Mouse (Mus musculus): Measurements from ENCODE around the gene Gtpbp6. TPM values are rescaled to one million over a fixed set of nuclear protein-coding genes. Genes with fewer than 3 reads are reported as not detected.
"Not testable (repeated sequence)": the region's sequence is repeated elsewhere in the genome, so short reads cannot be mapped to it uniquely, and the experiment has no call there.

Gene Gtpbp6
- polyA plus RNA-seq, 2 experiments from 2014 or later = 11.6 to 11.7 TPM

GRCm38 (mm10) chr5:110099656-110100580 lies 8.1 kb downstream of the Gtpbp6 start, which contains the start of gene Plcxd1:
Plcxd1 (plus strand) TSS chr5:110099969.
- ATAC-seq = no peak

DNA sequence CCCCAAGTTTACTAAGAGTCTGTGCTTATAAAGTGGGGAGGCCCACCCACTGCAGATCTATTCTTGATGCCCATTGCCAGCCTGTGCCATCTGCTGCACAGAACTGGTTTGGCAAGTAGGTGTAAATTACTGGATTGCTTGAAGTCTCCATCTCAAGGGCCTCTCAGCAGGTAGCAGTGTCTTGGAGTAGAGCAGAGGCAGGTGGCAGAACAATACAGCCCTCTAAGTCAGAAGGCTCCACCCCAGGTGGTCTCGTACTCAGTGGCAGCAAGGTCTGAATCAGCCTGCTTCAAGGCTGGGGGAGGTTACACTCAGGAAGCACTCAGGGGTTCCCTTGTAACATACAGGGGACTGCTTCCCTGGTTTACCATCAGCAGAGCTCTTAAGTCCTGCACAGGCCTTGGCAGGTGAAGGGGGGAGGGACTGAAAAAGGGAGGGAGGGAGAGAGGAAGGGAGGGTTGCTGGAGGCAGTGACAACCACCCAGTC lies 9.0 kb downstream of the Gtpbp6 start:
- ATAC-seq = no peak

GRCm38 (mm10) chr5:110094847-110095213 lies 13.2 kb downstream of the Gtpbp6 start:
- peak; percentile 4 for ATAC-seq

DNA sequence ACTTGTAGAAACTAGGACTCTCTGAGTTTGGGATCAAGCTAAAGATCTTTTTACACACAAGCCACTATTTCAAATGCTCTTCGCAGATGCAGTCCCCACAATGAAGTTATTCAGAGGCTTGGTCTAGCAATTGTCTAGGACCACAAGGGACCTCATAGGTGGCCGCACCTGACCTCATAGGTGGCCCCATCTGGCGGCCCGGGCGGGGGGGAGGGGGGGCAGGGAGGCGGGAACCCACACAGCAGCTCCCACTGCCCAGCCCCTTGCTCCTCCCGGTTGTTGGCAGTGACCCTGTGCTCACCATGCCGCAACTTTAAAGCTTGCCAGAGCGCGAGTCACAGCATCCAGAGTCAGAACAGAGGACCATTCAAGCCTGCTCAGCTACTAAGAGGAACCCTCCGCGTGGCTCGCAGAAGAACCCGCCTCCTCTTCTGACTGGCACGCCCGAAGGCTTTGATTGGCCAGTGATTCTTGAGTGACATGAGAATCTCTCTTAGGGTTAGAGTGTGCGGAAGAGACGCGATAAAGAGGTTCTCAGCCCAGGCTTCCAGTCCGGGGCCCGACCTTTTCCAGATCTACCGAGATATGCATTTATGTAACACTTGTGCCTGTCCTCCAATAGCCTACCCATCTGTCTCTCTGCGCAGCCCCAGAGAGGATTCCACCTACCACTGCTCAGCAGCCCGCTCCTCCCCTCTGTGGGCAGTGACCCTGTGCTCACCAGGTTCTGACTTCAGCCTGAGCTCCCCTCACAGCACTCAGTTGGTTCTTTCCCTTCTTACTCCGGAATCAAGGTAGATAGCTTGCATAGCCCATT lies 13.8 kb downstream of the Gtpbp6 start, which contains the start of gene Gm35315:
Gm35315 (minus strand) TSS at position 391 of the 817 bp plus-strand sequence.
- ATAC-seq = peak; percentile 98

DNA sequence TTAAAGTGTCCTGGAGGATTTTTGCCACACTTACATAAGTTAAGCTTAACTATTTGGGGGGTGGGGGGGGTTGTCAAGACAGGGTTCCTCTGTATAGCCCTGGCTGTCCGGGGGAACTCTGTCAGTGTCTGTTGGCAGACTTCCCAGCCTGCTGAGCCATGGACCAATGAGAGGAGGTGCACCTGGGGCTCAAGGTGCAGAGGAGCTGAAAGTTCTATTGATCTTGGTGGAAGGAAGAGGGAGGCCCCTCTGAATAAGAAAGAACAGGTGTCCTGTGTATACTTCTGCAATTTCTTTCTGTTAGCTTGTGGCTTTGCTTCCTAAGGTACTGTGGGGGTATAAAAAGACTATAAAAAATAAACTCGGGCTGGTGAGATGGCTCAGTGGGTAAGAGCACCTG lies 16.5 kb downstream of the Gtpbp6 start:
- ATAC-seq = no peak

DNA sequence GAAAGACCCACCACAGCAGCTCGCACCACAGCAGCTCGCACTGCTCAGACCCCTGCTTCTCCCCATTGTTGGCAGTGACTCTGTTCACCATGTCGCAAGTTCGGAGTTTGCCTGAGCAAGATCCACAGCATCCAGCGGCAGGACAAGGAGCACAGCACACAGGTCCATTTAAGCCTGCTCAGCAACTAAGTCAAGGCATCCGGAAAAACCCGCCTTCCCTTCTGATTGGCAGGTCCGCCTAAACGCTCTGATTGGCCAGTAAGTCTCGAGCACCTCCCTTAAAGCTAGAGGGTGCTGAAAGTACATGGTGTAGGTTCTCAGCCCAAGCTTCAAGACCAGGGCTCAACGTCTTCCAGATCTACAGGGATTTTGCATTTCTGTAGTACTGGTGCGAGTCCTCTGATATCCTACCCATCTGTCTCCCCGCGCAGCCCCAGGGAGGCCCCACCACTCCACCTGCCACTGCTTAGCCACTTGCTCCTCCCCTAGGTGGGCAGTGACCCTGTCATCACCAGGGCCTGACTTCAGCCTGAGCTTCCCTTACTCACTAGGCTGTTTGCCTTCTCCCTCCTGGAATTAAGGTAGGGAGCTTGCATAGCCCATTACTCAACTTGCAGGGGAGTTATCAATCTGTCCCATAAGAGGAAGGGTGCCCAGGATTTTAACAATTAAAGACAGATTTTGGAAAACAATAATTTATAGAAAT lies 21.7 kb downstream of the Gtpbp6 start:
- no peak for ATAC-seq

DNA sequence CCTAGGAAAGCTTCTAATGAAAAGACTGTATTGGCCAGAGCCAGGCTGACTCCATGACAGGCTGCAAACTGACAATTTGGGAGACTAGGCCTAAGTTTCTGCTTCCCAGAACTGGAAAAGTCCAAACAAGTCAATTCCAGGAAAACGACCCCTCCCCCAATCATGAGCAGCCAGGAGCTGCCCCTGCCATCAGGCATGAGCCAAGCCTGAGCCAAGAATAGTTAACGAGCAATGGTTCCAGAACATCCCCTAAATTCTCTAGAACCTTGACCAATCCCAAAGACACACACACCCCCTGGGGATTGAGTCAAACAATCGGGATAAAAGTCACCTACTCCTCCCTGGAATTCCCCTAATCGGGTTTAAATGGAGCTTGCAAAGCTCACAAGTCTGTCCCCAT lies 25.0 kb downstream of the Gtpbp6 start:
- ATAC-seq = no peak

GRCm38 (mm10) chr5:110072413-110072812 lies 35.6 kb downstream of the Gtpbp6 start, which contains the start of gene Gm17655:
Gm17655 (minus strand) TSS chr5:110072513.
- ATAC-seq = not testable (repeated sequence)

DNA sequence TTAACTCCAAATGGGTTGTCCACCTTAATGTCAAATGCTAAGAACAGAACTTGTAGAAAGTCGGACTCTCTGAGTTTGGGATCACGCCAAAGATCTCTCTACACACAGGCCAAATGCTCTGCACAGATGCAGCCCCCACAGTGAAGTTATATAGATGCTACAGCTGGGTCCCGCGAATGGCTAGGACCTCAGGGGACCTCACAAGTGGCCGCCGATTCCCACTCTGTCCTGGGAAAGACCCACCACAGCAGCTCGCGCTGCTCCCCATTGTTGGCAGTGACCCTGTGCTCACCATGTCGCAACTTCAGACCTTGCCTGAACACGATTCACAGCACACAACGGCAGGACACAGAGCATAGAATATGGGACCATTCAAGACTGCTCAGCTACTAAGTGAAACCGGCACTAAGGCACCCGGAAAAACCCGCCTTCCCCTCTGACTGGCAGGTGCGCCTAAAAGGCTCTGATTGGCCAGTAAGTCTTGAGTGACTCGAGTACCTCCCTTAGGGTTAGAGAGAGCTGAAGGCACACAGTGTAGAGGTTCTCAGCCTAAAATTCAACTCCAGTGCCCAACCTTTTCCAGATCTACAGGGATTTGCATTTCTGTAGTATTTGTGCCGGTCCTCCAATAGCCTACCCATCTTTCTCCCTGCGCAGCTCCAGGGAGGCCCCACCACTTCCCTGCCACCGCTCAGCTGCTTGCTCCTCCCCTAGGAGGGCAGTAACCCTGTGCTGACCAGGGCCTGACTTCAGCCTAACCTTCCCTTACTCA lies 50.2 kb downstream of the Gtpbp6 start:
- ATAC-seq = peak; percentile 100

Other genes with a start within 250 kb of the Gtpbp6 start
- gene Gm15446, start 184.8 kb downstream of the Gtpbp6 start, polyA plus RNA-seq (2017; shearing (Covaris generic)) = 10 to 100 TPM; 24.4 to 50.7 TPM
- gene Zfp932, start 111.7 kb downstream of the Gtpbp6 start, polyA plus RNA-seq (2017; shearing (Covaris generic)) = 10 to 100 TPM; 24.6 to 38.3 TPM
- gene Gm17655, start 35.7 kb downstream of the Gtpbp6 start, polyA plus RNA-seq (2017; shearing (Covaris generic)) = 10 to 100 TPM in 1 of 2 experiments, 1 to 10 TPM in 1; 8.8 to 11.2 TPM
- 1 to 10 TPM; 1.6 to 3.0 TPM for gene Gm35315, start 13.8 kb downstream of the Gtpbp6 start, polyA plus RNA-seq (2017; shearing (Covaris generic))
- gene Plcxd1, start 8.2 kb downstream of the Gtpbp6 start, polyA plus RNA-seq (2017; shearing (Covaris generic)) = 1 to 10 TPM in 1 of 2 experiments, under 1 TPM in 1; 0.63 to 1.6 TPM
- gene Zfp605, start 1.9 kb upstream of the Gtpbp6 start, polyA plus RNA-seq (2017; shearing (Covaris generic)) = 1 to 10 TPM; 3.5 to 4.6 TPM
- 10 to 100 TPM; 35.7 to 50.7 TPM for gene Chfr, start 27.6 kb upstream of the Gtpbp6 start, polyA plus RNA-seq (2017; shearing (Covaris generic))
- gene Golga3, start 68.5 kb upstream of the Gtpbp6 start, polyA plus RNA-seq (2017; shearing (Covaris generic)) = 10 to 100 TPM; 18.0 to 20.7 TPM
- gene Ankle2, start 122.8 kb upstream of the Gtpbp6 start, polyA plus RNA-seq (2017; shearing (Covaris generic)) = 10 to 100 TPM; 13.8 to 18.3 TPM
- gene Pgam5, start 161.7 kb upstream of the Gtpbp6 start, polyA plus RNA-seq (2017; shearing (Covaris generic)) = 10 to 100 TPM; 28.0 to 30.1 TPM
- gene Pxmp2, start 178.0 kb upstream of the Gtpbp6 start, polyA plus RNA-seq (2017; shearing (Covaris generic)) = 1 to 10 TPM; 3.3 to 3.8 TPM
- 10 to 100 TPM in 1 of 2 experiments, 1 to 10 TPM in 1; 7.5 to 12.4 TPM for gene Pole, start 178.1 kb upstream of the Gtpbp6 start, polyA plus RNA-seq (2017; shearing (Covaris generic))
- not detected for gene P2rx2, start 235.0 kb upstream of the Gtpbp6 start, polyA plus RNA-seq (2017; shearing (Covaris generic))
- gene Lrcol1, start 236.5 kb upstream of the Gtpbp6 start, polyA plus RNA-seq (2017; shearing (Covaris generic)) = not detected

All from activated CD4-positive, CD25-positive, alpha-beta regulatory T cell, adult 4 months (primary cell).